Mouse (Mus musculus): ENCODE data around the gene Hgfac. TPM values are rescaled to one million over a fixed set of nuclear protein-coding genes. Genes with fewer than 3 reads are reported as not detected.

The Hgfac gene
- polyA plus RNA-seq, 1 experiment from 2014 or later: 5.5 TPM

- no peak for TF ChIP-seq CTCF (IDR thresholded peaks at IDR 0.05)
- ChIA-PET POLR2A (no interaction called here), CTCF (interaction anchor here (1.2 kb wide), 1 partner anchor 42 kb away, joined by 3 read pairs; no protein-coding TSS in a partner anchor)
- in situ Hi-C loops (cut with MboI; ENCODE audit: low pct_unique_long_range_greater_than_20kb): no loop called here
- ATAC-seq (no peak), DNase-seq (ENCODE audit: low read depth, low spot score) (no peak)
- H3K27me3 ChIP-seq: no peaks in the 10 kb centered on the region
Measured at GRCm38 (mm10) chr5:35035795-35036194, 5.5 kb upstream of the Hgfac start.

- ChIA-PET CTCF (interaction anchor here (1.0 kb wide), 1 partner anchor 50 kb away, joined by 3 read pairs; no protein-coding TSS in a partner anchor), POLR2A (no interaction called here)
- TF ChIP-seq CTCF (IDR thresholded peaks at IDR 0.05): no peak
- ATAC-seq (peak; percentile 83), DNase-seq (ENCODE audit: low read depth, low spot score) (peak; percentile 62)
- no peaks in the 10 kb centered on the region for H3K27me3 ChIP-seq
- in situ Hi-C loops (cut with MboI; ENCODE audit: low pct_unique_long_range_greater_than_20kb): no loop called here
Measured at GRCm38 (mm10) chr5:35037438-35037837, 3.9 kb upstream of the Hgfac start.

GRCm38 (mm10) chr5:35042431-35043109 lies 1.3 kb downstream of the Hgfac start:
- ATAC-seq (no peak), DNase-seq (ENCODE audit: low read depth, low spot score) (no peak)
- TF ChIP-seq CTCF (IDR thresholded peaks at IDR 0.05): no peak
- H3K27me3 ChIP-seq: no peaks in the 10 kb centered on the region
- in situ Hi-C loops (cut with MboI; ENCODE audit: low pct_unique_long_range_greater_than_20kb): loop anchor here (5.0 to 10.0 kb wide), 2 partner anchors 125 to 378 kb away; partner anchors contain the start of genes Grk4 and Nop14
- ChIA-PET CTCF (interaction anchor here (1.0 to 2.9 kb wide), 6 partner anchors 9 to 127 kb away, joined by 3 to 16 read pairs (median 6); no protein-coding TSS in a partner anchor), POLR2A (interaction anchor here (1.5 kb wide), 1 partner anchor 56 kb away, joined by 3 read pairs; no protein-coding TSS in a partner anchor)

GRCm38 (mm10) chr5:35043110-35043451 lies 1.8 kb downstream of the Hgfac start:
- peak; percentile 41 for DNase-seq (ENCODE audit: low read depth, low spot score)
- ChIA-PET CTCF (interaction anchor here (0.6 to 2.9 kb wide), 3 partner anchors 29 to 111 kb away, joined by 3 to 16 read pairs (median 3); no protein-coding TSS in a partner anchor), POLR2A (no interaction called here)
- ATAC-seq: peak; percentile 40
- no peaks in the 10 kb centered on the region for H3K27me3 ChIP-seq
- in situ Hi-C loops (cut with MboI; ENCODE audit: low pct_unique_long_range_greater_than_20kb): loop anchor here (5.0 to 10.0 kb wide), 2 partner anchors 126 to 378 kb away; partner anchors contain the start of genes Grk4 and Nop14
- TF ChIP-seq CTCF (IDR thresholded peaks at IDR 0.05): no peak

GRCm38 (mm10) chr5:35050541-35050940 lies 9.2 kb downstream of the Hgfac start:
- ATAC-seq: no peak

GRCm38 (mm10) chr5:35054628-35055027 lies 13.3 kb downstream of the Hgfac start:
- in situ Hi-C loops (cut with MboI; ENCODE audit: low pct_unique_long_range_greater_than_20kb): loop anchor here (5.0 kb wide), 2 partner anchors 38 to 293 kb away; no protein-coding TSS in a partner anchor
- CTCF ChIA-PET: no interaction called here
- ATAC-seq (no peak), DNase-seq (ENCODE audit: low read depth, low spot score) (no peak)
- POLR2A ChIA-PET: no interaction called here
- H3K27me3 ChIP-seq: no peaks in the 10 kb centered on the region
- no peak for TF ChIP-seq CTCF (IDR thresholded peaks at IDR 0.05)

More at GRCm38 (mm10) chr5:35050541-35050940, 9.2 kb downstream of the Hgfac start:
- no peak for DNase-seq (ENCODE audit: low read depth, low spot score)
- in situ Hi-C loops (cut with MboI; ENCODE audit: low pct_unique_long_range_greater_than_20kb): loop anchor here (5.0 kb wide), 2 partner anchors 42 to 297 kb away; no protein-coding TSS in a partner anchor
- ChIA-PET POLR2A (no interaction called here), CTCF (interaction anchor here (0.6 to 2.0 kb wide), 2 partner anchors 39 to 1402 kb away, joined by 3 to 6 read pairs; no protein-coding TSS in a partner anchor)
- TF ChIP-seq CTCF (IDR thresholded peaks at IDR 0.05): no peak
- H3K27me3 ChIP-seq: no peaks in the 10 kb centered on the region

GRCm38 (mm10) chr5:35055076-35055475 lies 13.8 kb downstream of the Hgfac start:
- no peaks in the 10 kb centered on the region for H3K27me3 ChIP-seq
- ChIA-PET CTCF (no interaction called here), POLR2A (no interaction called here)
- ATAC-seq (no peak), DNase-seq (ENCODE audit: low read depth, low spot score) (no peak)
- no peak for TF ChIP-seq CTCF (IDR thresholded peaks at IDR 0.05)
- in situ Hi-C loops (cut with MboI; ENCODE audit: low pct_unique_long_range_greater_than_20kb): no loop called here

GRCm38 (mm10) chr5:35056604-35057432 lies 15.5 kb downstream of the Hgfac start, which contains the start of gene Dok7:
Gene Dok7, plus strand, starts transcription at chr5:35056766.
- ATAC-seq (peak; percentile 48), DNase-seq (ENCODE audit: low read depth, low spot score) (no peak)
- H3K27me3 ChIP-seq: no peaks in the 10 kb centered on the region
- ChIA-PET CTCF (interaction anchor here (1.2 kb wide), 1 partner anchor 16 kb away, joined by 3 read pairs; no protein-coding TSS in a partner anchor), POLR2A (no interaction called here)
- no peak for TF ChIP-seq CTCF (IDR thresholded peaks at IDR 0.05)
- in situ Hi-C loops (cut with MboI; ENCODE audit: low pct_unique_long_range_greater_than_20kb): no loop called here

- CTCF ChIA-PET: interaction anchor here (1.8 kb wide), 1 partner anchor 32 kb away, joined by 6 read pairs; no protein-coding TSS in a partner anchor
- in situ Hi-C loops (cut with MboI; ENCODE audit: low pct_unique_long_range_greater_than_20kb): no loop called here
- no peak for DNase-seq (ENCODE audit: low read depth, low spot score)
- POLR2A ChIA-PET: no interaction called here
- ATAC-seq: no peak
- no peaks in the 10 kb centered on the region for H3K27me3 ChIP-seq
- no peak for TF ChIP-seq CTCF (IDR thresholded peaks at IDR 0.05)
Measured at GRCm38 (mm10) chr5:35057582-35057981, 16.3 kb downstream of the Hgfac start.

- POLR2A ChIA-PET: interaction anchor here (0.6 to 0.7 kb wide), 2 partner anchors 56 to 110 kb away, joined by 3 read pairs; no protein-coding TSS in a partner anchor
- TF ChIP-seq CTCF (IDR thresholded peaks at IDR 0.05): no peak
- DNase-seq (ENCODE audit: low read depth, low spot score): no peak
- in situ Hi-C loops (cut with MboI; ENCODE audit: low pct_unique_long_range_greater_than_20kb): no loop called here
- no peaks in the 10 kb centered on the region for H3K27me3 ChIP-seq
- CTCF ChIA-PET: interaction anchor here (1.2 to 1.8 kb wide), 3 partner anchors 15 to 42 kb away, joined by 3 to 6 read pairs (median 5); no protein-coding TSS in a partner anchor
- ATAC-seq: no peak
Measured at GRCm38 (mm10) chr5:35058216-35058615, 16.9 kb downstream of the Hgfac start.
